Comparison of ENCODE assay signal across 19 mouse cellular contexts in the genomic region with DNA sequence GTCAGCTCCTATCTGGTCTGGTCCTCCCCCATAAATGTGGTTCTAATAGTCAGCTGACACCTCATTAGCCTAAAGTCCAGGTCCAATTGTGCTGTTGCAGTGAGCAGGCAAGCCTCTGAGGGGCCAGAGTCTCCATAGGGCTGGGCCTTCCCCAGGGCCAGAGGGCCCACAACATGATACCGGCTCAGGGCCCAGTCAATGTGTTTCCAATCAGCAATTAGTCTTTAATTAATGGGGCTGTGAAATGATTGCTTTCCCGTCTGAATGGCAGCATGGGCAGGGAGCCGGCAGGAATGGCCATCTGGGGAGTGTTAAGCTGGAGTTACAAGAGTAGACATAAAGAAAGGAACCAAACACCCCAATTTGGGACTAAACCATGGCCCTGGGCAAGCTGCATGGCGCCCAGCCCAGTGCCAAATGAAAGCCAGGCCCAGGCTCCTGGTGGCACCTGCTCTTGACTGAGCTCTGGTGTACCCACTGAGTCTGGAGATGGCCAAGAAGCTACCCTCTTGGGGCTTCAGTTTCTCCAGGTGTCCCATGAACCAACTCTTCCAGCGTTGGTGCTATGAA.
A peak's percentile ranks its signal among the peaks of the same experiment; 100 is the strongest.
DNase-seq lines count a peak whose midpoint lies in the region; ATAC-seq lines count a peak whose summit lies in the region.
"Had no signal": no experiment of that assay in that cellular context is flagged by ENCODE, and none has a peak within 500 bp of the region (broad histone marks: within the 10 kb centered on the region; RNA-seq: fewer than 3 reads in every experiment).

No protein-coding gene starts in this region.

- no peak for DNase-seq in forebrain, embryonic 11.5 days (ENCODE audit: low spot score)
- peak; percentile 10 for DNase-seq in MN1 (ENCODE audit: low spot score)
- DNase-seq in limb, embryonic 10.5 days (ENCODE audit: low spot score), result peak; percentile 57
- DNase-seq in embryo, embryonic 11 days, result no peak
- DNase-seq in hindbrain, embryonic 11.5 days (ENCODE audit: low spot score), result no peak
- DNase-seq in c-Kit-positive CD71-positive TER-119-positive erythroid progenitor cells, embryonic 14.5 days (ENCODE audit: low spot score), result no peak
- DNase-seq: adrenal gland, postnatal 10 days; cerebellum, adult 18-20 months; cerebellum, adult 9-11 months; gastrocnemius, postnatal 14 days; heart, postnatal 36 days; kidney, adult 11 months; kidney, adult 9 months had no signal

- H3K36me3 ChIP-seq in forebrain, embryonic 13.5 days (ENCODE audit: poor library complexity, severe bottlenecking), result no peaks in the 10 kb centered on the region
- no peaks in the 10 kb centered on the region for H3K36me3 ChIP-seq in forebrain, embryonic 11.5 days (ENCODE audit: control insufficient read depth, insufficient read depth, low read length)
- no peaks in the 10 kb centered on the region for H3K36me3 ChIP-seq in forebrain, embryonic 16.5 days (ENCODE audit: control insufficient read depth, insufficient read depth)
- H3K36me3 ChIP-seq in limb, embryonic 10.5 days, result no peaks in the 10 kb centered on the region
- H3K36me3 ChIP-seq in hindbrain, embryonic 11.5 days (ENCODE audit: control insufficient read depth, insufficient read depth, low read length), result no peaks in the 10 kb centered on the region
- H3K36me3 ChIP-seq: embryonic facial prominence, embryonic 13.5 days; heart, embryonic 12.5 days; hindbrain, embryonic 12.5 days had no signal

- no peak overlapping the region for H3K9ac ChIP-seq in forebrain, embryonic 13.5 days
- no peak overlapping the region for H3K9ac ChIP-seq in forebrain, embryonic 11.5 days (ENCODE audit: low read length)
- H3K9ac ChIP-seq in forebrain, embryonic 16.5 days (replicated peaks; ENCODE audit: low read depth, low read length), result no peak overlapping the region
- H3K9ac ChIP-seq in hindbrain, embryonic 11.5 days (ENCODE audit: low read depth, low read length), result no peak overlapping the region
- H3K9ac ChIP-seq: embryonic facial prominence, embryonic 13.5 days; heart, embryonic 12.5 days; hindbrain, embryonic 12.5 days had no signal

- 62% methylated on average over 5 of the region's 5 CpGs for WGBS in forebrain, embryonic 13.5 days
- WGBS in forebrain, embryonic 11.5 days, result 70% methylated on average over 5 of the region's 5 CpGs
- 48% methylated on average over 5 of the region's 5 CpGs for WGBS in forebrain, embryonic 16.5 days
- WGBS in limb, embryonic 10.5 days, result 36% methylated on average over 5 of the region's 5 CpGs
- 84% methylated on average over 5 of the region's 5 CpGs for WGBS in hindbrain, embryonic 11.5 days

- H3K27me3 ChIP-seq in forebrain, embryonic 13.5 days, result peaks cover 5% of the 10 kb centered on the region
- peaks cover 9% of the 10 kb centered on the region for H3K27me3 ChIP-seq in forebrain, embryonic 11.5 days (ENCODE audit: control insufficient read depth, insufficient read depth, low read length)
- no peaks in the 10 kb centered on the region; the same call in 1 of the 2 replicates for H3K27me3 ChIP-seq in forebrain, embryonic 16.5 days (replicated peaks; ENCODE audit: control insufficient read depth, insufficient read depth, low read length)
- peaks cover 99% of the 10 kb centered on the region for H3K27me3 ChIP-seq in limb, embryonic 10.5 days (ENCODE audit: low read depth, poor library complexity, severe bottlenecking)
- peaks cover 2% of the 10 kb centered on the region; the same call in 1 of the 2 replicates for H3K27me3 ChIP-seq in hindbrain, embryonic 11.5 days (ENCODE audit: control insufficient read depth, insufficient read depth, low read length)

- H3K9me3 ChIP-seq in forebrain, embryonic 13.5 days (replicated peaks), result no peaks in the 10 kb centered on the region
- no peaks in the 10 kb centered on the region for H3K9me3 ChIP-seq in forebrain, embryonic 11.5 days (ENCODE audit: control insufficient read depth, low read length)
- no peaks in the 10 kb centered on the region for H3K9me3 ChIP-seq in forebrain, embryonic 16.5 days (ENCODE audit: control insufficient read depth, low read length)
- H3K9me3 ChIP-seq in limb, embryonic 10.5 days (replicated peaks), result no peaks in the 10 kb centered on the region
- H3K9me3 ChIP-seq in hindbrain, embryonic 11.5 days (ENCODE audit: control insufficient read depth, low read length), result no peaks in the 10 kb centered on the region
- H3K9me3 ChIP-seq: embryonic facial prominence, embryonic 13.5 days; heart, embryonic 12.5 days; hindbrain, embryonic 12.5 days had no signal

- peak; percentile 71 for ATAC-seq in forebrain, embryonic 13.5 days
- no peak for ATAC-seq in forebrain, embryonic 11.5 days (replicated peaks; ENCODE audit: low FRiP score)
- peak; percentile 78 for ATAC-seq in forebrain, embryonic 16.5 days
- ATAC-seq in hindbrain, embryonic 11.5 days (ENCODE audit: low FRiP score), result no peak
- ATAC-seq: hindbrain, embryonic 16.5 days had no signal

- H3K4me3 ChIP-seq in forebrain, embryonic 13.5 days, result no peak overlapping the region
- no peak overlapping the region for H3K4me3 ChIP-seq in forebrain, embryonic 11.5 days (ENCODE audit: low read depth, low read length)
- no peak overlapping the region for H3K4me3 ChIP-seq in forebrain, embryonic 16.5 days (replicated peaks; ENCODE audit: low read length)
- no peak overlapping the region for H3K4me3 ChIP-seq in limb, embryonic 10.5 days
- no peak overlapping the region for H3K4me3 ChIP-seq in hindbrain, embryonic 11.5 days (ENCODE audit: low read depth, low read length)
- H3K4me3 ChIP-seq: embryonic facial prominence, embryonic 13.5 days; heart, embryonic 12.5 days; hindbrain, embryonic 12.5 days had no signal

- no peak overlapping the region for H3K27ac ChIP-seq in forebrain, embryonic 13.5 days
- no peak overlapping the region for H3K27ac ChIP-seq in forebrain, embryonic 11.5 days (ENCODE audit: low read depth, low read length)
- H3K27ac ChIP-seq in forebrain, embryonic 16.5 days (ENCODE audit: low read length), result no peak overlapping the region
- H3K27ac ChIP-seq in limb, embryonic 10.5 days, result peak overlapping the region; percentile 46; the same call in 1 of the 2 replicates
- H3K27ac ChIP-seq in hindbrain, embryonic 11.5 days (ENCODE audit: low read depth, low read length), result no peak overlapping the region
- H3K27ac ChIP-seq: embryonic facial prominence, embryonic 13.5 days; hindbrain, embryonic 12.5 days had no signal

- H3K4me2 ChIP-seq in forebrain, embryonic 13.5 days, result no peak overlapping the region
- H3K4me2 ChIP-seq in forebrain, embryonic 11.5 days (ENCODE audit: low read depth, low read length, severe bottlenecking), result no peak overlapping the region
- H3K4me2 ChIP-seq in forebrain, embryonic 16.5 days (ENCODE audit: low read length), result no peak overlapping the region
- H3K4me2 ChIP-seq in hindbrain, embryonic 11.5 days (replicated peaks; ENCODE audit: low read depth, low read length), result no peak overlapping the region
- H3K4me2 ChIP-seq: embryonic facial prominence, embryonic 13.5 days; heart, embryonic 12.5 days; hindbrain, embryonic 12.5 days had no signal

- H3K4me1 ChIP-seq in forebrain, embryonic 13.5 days, result no peaks in the 10 kb centered on the region
- no peaks in the 10 kb centered on the region for H3K4me1 ChIP-seq in forebrain, embryonic 11.5 days (replicated peaks; ENCODE audit: control insufficient read depth, insufficient read depth, low read length)
- no peaks in the 10 kb centered on the region for H3K4me1 ChIP-seq in forebrain, embryonic 16.5 days (replicated peaks; ENCODE audit: control insufficient read depth, insufficient read depth, low read length)
- peaks cover 19% of the 10 kb centered on the region for H3K4me1 ChIP-seq in limb, embryonic 10.5 days
- no peaks in the 10 kb centered on the region for H3K4me1 ChIP-seq in hindbrain, embryonic 11.5 days (replicated peaks; ENCODE audit: control insufficient read depth, insufficient read depth, low read length)
- H3K4me1 ChIP-seq: embryonic facial prominence, embryonic 13.5 days; heart, embryonic 12.5 days; hindbrain, embryonic 12.5 days had no signal

Comparison
In these comparisons a context has a peak if more than half of its experiments do, and no peak if none do; other contexts are left out.
1. ATAC-seq: peak in forebrain, embryonic 13.5 days (single experiment) and forebrain, embryonic 16.5 days (single experiment); none in forebrain, embryonic 11.5 days (single experiment) and hindbrain, embryonic 11.5 days (single experiment).
2. DNase-seq: peak in MN1 (single experiment) and limb, embryonic 10.5 days (single experiment); none in forebrain, embryonic 11.5 days (single experiment), embryo, embryonic 11 days (single experiment), hindbrain, embryonic 11.5 days (single experiment) and c-Kit-positive CD71-positive TER-119-positive erythroid progenitor cells, embryonic 14.5 days (single experiment).